Mouse (Mus musculus): Measurements from ENCODE around the gene Plekhg6. TPM values are rescaled to one million over a fixed set of nuclear protein-coding genes. Genes with fewer than 3 reads are reported as not detected.

Gene Plekhg6
- polyA plus RNA-seq, 1 experiment from 2014 or later, result 0.49 TPM

- ChIA-PET CTCF (no interaction called here), POLR2A (no interaction called here)
These were observed 47.3 kb downstream of the Plekhg6 start for GRCm38 (mm10) chr6:125333112-125333899.

GRCm38 (mm10) chr6:125330626-125331326 lies 49.8 kb downstream of the Plekhg6 start:
- POLR2A ChIA-PET, result no interaction called here
- DNase-seq (ENCODE audit: low read depth, low spot score) (no peak), ATAC-seq (peak; percentile 82)
- CTCF ChIA-PET, result interaction anchor here (1.0 to 1.5 kb wide), 3 partner anchors 8 to 55 kb away, joined by 3 to 4 read pairs (median 3); no protein-coding TSS in a partner anchor
- in situ Hi-C loops (cut with MboI; ENCODE audit: low pct_unique_long_range_greater_than_20kb), result no loop called here
- TF ChIP-seq CTCF (IDR thresholded peaks at IDR 0.05), result no peak
- H3K27me3 ChIP-seq, result no peaks in the 10 kb centered on the region

More at GRCm38 (mm10) chr6:125333112-125333899, 47.3 kb downstream of the Plekhg6 start:
- DNase-seq (ENCODE audit: low read depth, low spot score) (no peak), ATAC-seq (no peak)
- in situ Hi-C loops (cut with MboI; ENCODE audit: low pct_unique_long_range_greater_than_20kb), result no loop called here
- H3K27me3 ChIP-seq, result no peaks in the 10 kb centered on the region
- TF ChIP-seq CTCF (IDR thresholded peaks at IDR 0.05), result no peak

- ChIA-PET POLR2A (interaction anchor here (1.2 kb wide), 1 partner anchor 14 kb away, joined by 3 read pairs; the partner anchor contains the start of gene Ltbr), CTCF (interaction anchor here (0.7 to 1.8 kb wide), 7 partner anchors 9 to 82 kb away, joined by 3 to 4 read pairs (median 3); partner anchors contain the start of gene Ltbr)
- no peaks in the 10 kb centered on the region for H3K27me3 ChIP-seq
- DNase-seq (ENCODE audit: low read depth, low spot score), result no peak
- ATAC-seq, result no peak
- in situ Hi-C loops (cut with MboI; ENCODE audit: low pct_unique_long_range_greater_than_20kb), result no loop called here
- no peak for TF ChIP-seq CTCF (IDR thresholded peaks at IDR 0.05)
These were observed 52.4 kb downstream of the Plekhg6 start for GRCm38 (mm10) chr6:125328243-125328642.

GRCm38 (mm10) chr6:125325337-125325736 lies 55.3 kb downstream of the Plekhg6 start:
- POLR2A ChIA-PET, result no interaction called here
- no peak for DNase-seq (ENCODE audit: low read depth, low spot score)
- no peaks in the 10 kb centered on the region for H3K27me3 ChIP-seq
- CTCF ChIA-PET, result interaction anchor here (1.1 to 1.6 kb wide), 2 partner anchors 50 to 88 kb away, joined by 3 read pairs; no protein-coding TSS in a partner anchor
- in situ Hi-C loops (cut with MboI; ENCODE audit: low pct_unique_long_range_greater_than_20kb), result no loop called here
- no peak for ATAC-seq
- no peak for TF ChIP-seq CTCF (IDR thresholded peaks at IDR 0.05)

GRCm38 (mm10) chr6:125323547-125323946 lies 57.0 kb downstream of the Plekhg6 start:
- no peaks in the 10 kb centered on the region for H3K27me3 ChIP-seq
- TF ChIP-seq CTCF (IDR thresholded peaks at IDR 0.05), result no peak
- ATAC-seq (peak; percentile 29), DNase-seq (ENCODE audit: low read depth, low spot score) (no peak)
- CTCF ChIA-PET, result interaction anchor here (1.0 to 1.6 kb wide), 3 partner anchors 44 to 48 kb away, joined by 3 read pairs; no protein-coding TSS in a partner anchor
- POLR2A ChIA-PET, result interaction anchor here (0.6 kb wide), 1 partner anchor 1032 kb away, joined by 4 read pairs; no protein-coding TSS in a partner anchor
- in situ Hi-C loops (cut with MboI; ENCODE audit: low pct_unique_long_range_greater_than_20kb), result no loop called here

- no peak for TF ChIP-seq CTCF (IDR thresholded peaks at IDR 0.05)
- CTCF ChIA-PET, result interaction anchor here (1.0 to 1.4 kb wide), 2 partner anchors 9 to 47 kb away, joined by 3 to 4 read pairs; no protein-coding TSS in a partner anchor
- no peaks in the 10 kb centered on the region for H3K27me3 ChIP-seq
- in situ Hi-C loops (cut with MboI; ENCODE audit: low pct_unique_long_range_greater_than_20kb), result no loop called here
- ATAC-seq (peak; percentile 38), DNase-seq (ENCODE audit: low read depth, low spot score) (no peak)
- POLR2A ChIA-PET, result no interaction called here
These were observed 57.8 kb downstream of the Plekhg6 start for GRCm38 (mm10) chr6:125322794-125323193.

GRCm38 (mm10) chr6:125321114-125321855 lies 59.3 kb downstream of the Plekhg6 start:
- POLR2A ChIA-PET, result interaction anchor here (1.4 kb wide), 1 partner anchor 29 kb away, joined by 3 read pairs; no protein-coding TSS in a partner anchor
- in situ Hi-C loops (cut with MboI; ENCODE audit: low pct_unique_long_range_greater_than_20kb), result no loop called here
- DNase-seq (ENCODE audit: low read depth, low spot score) (no peak), ATAC-seq (no peak)
- CTCF ChIA-PET, result no interaction called here
- no peak for TF ChIP-seq CTCF (IDR thresholded peaks at IDR 0.05)
- H3K27me3 ChIP-seq, result no peaks in the 10 kb centered on the region

GRCm38 (mm10) chr6:125320323-125320722 lies 60.3 kb downstream of the Plekhg6 start, which contains the start of gene Scnn1a:
Gene Scnn1a, plus strand, starts transcription at chr6:125320659.
- ChIA-PET CTCF (no interaction called here), POLR2A (no interaction called here)
- in situ Hi-C loops (cut with MboI; ENCODE audit: low pct_unique_long_range_greater_than_20kb), result no loop called here
- DNase-seq (ENCODE audit: low read depth, low spot score) (no peak), ATAC-seq (no peak)
- no peaks in the 10 kb centered on the region for H3K27me3 ChIP-seq
- no peak for TF ChIP-seq CTCF (IDR thresholded peaks at IDR 0.05)

- ChIA-PET POLR2A (no interaction called here), CTCF (no interaction called here)
- no peak for TF ChIP-seq CTCF (IDR thresholded peaks at IDR 0.05)
- DNase-seq (ENCODE audit: low read depth, low spot score), result no peak
- in situ Hi-C loops (cut with MboI; ENCODE audit: low pct_unique_long_range_greater_than_20kb), result no loop called here
- H3K27me3 ChIP-seq, result no peaks in the 10 kb centered on the region
- no peak for ATAC-seq
These were observed 60.7 kb downstream of the Plekhg6 start for GRCm38 (mm10) chr6:125319919-125320296.

Data from Patski (cell line).